Mouse (Mus musculus): ENCODE measurements around the gene Stard13. TPM values are rescaled to one million over a fixed set of nuclear protein-coding genes. Genes with fewer than 3 reads are reported as not detected.

The Stard13 gene
- total RNA-seq, 2 experiments from 2014 or later = 0.07 TPM; not detected in 1

GRCm38 (mm10) chr5:151108291-151108897 is 125.2 kb downstream of the Stard13 start:
- peak; percentile 13; the same call in 1 of the 2 replicates for ATAC-seq (ENCODE audit: poor library complexity, severe bottlenecking)

GRCm38 (mm10) chr5:151106841-151107240 is 126.8 kb downstream of the Stard13 start:
- ATAC-seq (ENCODE audit: poor library complexity, severe bottlenecking) = no peak

- ATAC-seq (ENCODE audit: poor library complexity, severe bottlenecking) = no peak
These were observed 128.3 kb downstream of the Stard13 start for GRCm38 (mm10) chr5:151105054-151105971.

GRCm38 (mm10) chr5:151104354-151105053 is 129.1 kb downstream of the Stard13 start:
- no peak for ATAC-seq (ENCODE audit: poor library complexity, severe bottlenecking)

GRCm38 (mm10) chr5:151103284-151103683 is 130.4 kb downstream of the Stard13 start:
- no peak for ATAC-seq (ENCODE audit: poor library complexity, severe bottlenecking)

GRCm38 (mm10) chr5:151102262-151102661 is 131.4 kb downstream of the Stard13 start:
- ATAC-seq (ENCODE audit: poor library complexity, severe bottlenecking) = 0 out of 2 replicates have a peak, but pooled peaks have one; percentile 33

GRCm38 (mm10) chr5:151096012-151096411 is 137.6 kb downstream of the Stard13 start:
- ATAC-seq (ENCODE audit: poor library complexity, severe bottlenecking) = no peak

GRCm38 (mm10) chr5:151092886-151093665 is 140.6 kb downstream of the Stard13 start:
- ATAC-seq (ENCODE audit: poor library complexity, severe bottlenecking) = no peak

GRCm38 (mm10) chr5:151090996-151091395 is 142.6 kb downstream of the Stard13 start:
- ATAC-seq (ENCODE audit: poor library complexity, severe bottlenecking) = no peak

- ATAC-seq (ENCODE audit: poor library complexity, severe bottlenecking) = no peak
These were observed 144.4 kb downstream of the Stard13 start for GRCm38 (mm10) chr5:151089201-151089600.

- no peak; the same call in 1 of the 2 replicates for ATAC-seq (ENCODE audit: poor library complexity, severe bottlenecking)
These were observed 147.0 kb downstream of the Stard13 start for GRCm38 (mm10) chr5:151086425-151087202.

- ATAC-seq (ENCODE audit: poor library complexity, severe bottlenecking) = no peak
These were observed 147.9 kb downstream of the Stard13 start for GRCm38 (mm10) chr5:151085749-151086148.

GRCm38 (mm10) chr5:151080276-151080675 is 153.4 kb downstream of the Stard13 start:
- no peak for ATAC-seq (ENCODE audit: poor library complexity, severe bottlenecking)

GRCm38 (mm10) chr5:151077953-151078352 is 155.7 kb downstream of the Stard13 start:
- no peak for ATAC-seq (ENCODE audit: poor library complexity, severe bottlenecking)

- no peak for ATAC-seq (ENCODE audit: poor library complexity, severe bottlenecking)
These were observed 156.7 kb downstream of the Stard13 start for GRCm38 (mm10) chr5:151076917-151077316.

- ATAC-seq (ENCODE audit: poor library complexity, severe bottlenecking) = no peak
These were observed 159.4 kb downstream of the Stard13 start for GRCm38 (mm10) chr5:151074282-151074681.

- ATAC-seq (ENCODE audit: poor library complexity, severe bottlenecking) = no peak
These were observed 162.2 kb downstream of the Stard13 start for GRCm38 (mm10) chr5:151071430-151071829.

- ATAC-seq (ENCODE audit: poor library complexity, severe bottlenecking) = no peak
These were observed 162.7 kb downstream of the Stard13 start for GRCm38 (mm10) chr5:151070896-151071295.

- ATAC-seq (ENCODE audit: poor library complexity, severe bottlenecking) = no peak
These were observed 164.1 kb downstream of the Stard13 start for GRCm38 (mm10) chr5:151069569-151069968.

GRCm38 (mm10) chr5:151066016-151066415 is 167.6 kb downstream of the Stard13 start:
- ATAC-seq (ENCODE audit: poor library complexity, severe bottlenecking) = no peak
